Mouse (Mus musculus) cortical plate, adult 2 months (tissue): ENCODE results near the gene Cox6a2. TPM values are rescaled to one million over a fixed set of nuclear protein-coding genes. Genes with fewer than 3 reads are reported as not detected.
A peak's percentile ranks its signal among the peaks of the same experiment; 100 is the strongest.

Experiments used
- H3K27ac ChIP-seq: fragments of 200-500 bp; 2 replicates; pipeline ENCODE4 v1.5.1; 2012; ENCODE audit warnings: low read length, control low read depth, inconsistent platforms; ENCODE audit not compliant: insufficient read depth
- H3K4me1 ChIP-seq: fragments of 200-500 bp; 2 replicates; pipeline ENCODE4 v1.6.1; 2011; ENCODE audit warnings: low read length; ENCODE audit not compliant: control insufficient read depth, insufficient read depth
- H3K4me3 ChIP-seq: fragments of 200-500 bp; 2 replicates; pipeline ENCODE4 v1.5.1; 2011; ENCODE audit warnings: mild to moderate bottlenecking, low read length, control low read depth; ENCODE audit not compliant: insufficient read depth
- CTCF ChIP-seq: fragments of 200-500 bp; IDR thresholded peaks from 2 replicates; pipeline ENCODE4 v1.5.1; 2011; ENCODE audit warnings: mild to moderate bottlenecking, control low read depth, low read length; ENCODE audit not compliant: insufficient read depth; ENCODE audit errors: extremely low read depth
- POLR2A ChIP-seq: fragments of 200-500 bp; IDR thresholded peaks from 2 replicates; pipeline ENCODE4 v1.6.1; 2011; ENCODE audit warnings: mild to moderate bottlenecking, low read length, control low read depth; ENCODE audit not compliant: insufficient read depth; ENCODE audit errors: extremely low read depth
- polyA plus RNA-seq: library from polyadenylated mRNA; depleted of rRNA; stranded (reverse); fragments of >200 nt; gene quantifications from 2 replicates; pipeline ENCODE4 v1.2.3, GENCODE M21; 2012

Gene Cox6a2
- polyA plus RNA-seq, 1 experiment, result 36.4 TPM

DNA sequence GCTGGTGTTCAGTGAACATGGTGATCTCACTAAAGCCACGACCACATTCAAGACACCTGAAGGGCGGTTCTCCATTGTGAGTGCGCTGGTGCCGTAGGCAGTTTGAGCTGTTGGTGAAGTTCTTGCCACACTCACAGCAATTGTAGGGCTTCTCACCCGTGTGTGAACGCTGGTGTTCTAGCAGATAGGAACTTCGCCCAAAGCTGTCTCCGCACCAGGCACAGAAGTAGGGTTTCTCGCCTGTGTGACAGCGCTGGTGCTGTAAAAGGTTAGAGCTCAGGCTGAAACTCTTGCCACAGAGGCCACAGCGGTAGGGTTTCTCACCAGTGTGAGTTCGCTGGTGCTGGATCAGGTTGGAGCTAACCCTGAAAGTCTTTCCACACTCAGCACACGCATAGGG, 30.2 kb upstream of the Cox6a2 start:
- peaks cover 3% of the 10 kb centered on the region; the same call in 1 of the 2 replicates for H3K4me1 ChIP-seq
- no peak overlapping the region for H3K4me3 ChIP-seq
- no peak overlapping the region for H3K27ac ChIP-seq
- TF ChIP-seq CTCF (no peak), POLR2A (no peak)

DNA sequence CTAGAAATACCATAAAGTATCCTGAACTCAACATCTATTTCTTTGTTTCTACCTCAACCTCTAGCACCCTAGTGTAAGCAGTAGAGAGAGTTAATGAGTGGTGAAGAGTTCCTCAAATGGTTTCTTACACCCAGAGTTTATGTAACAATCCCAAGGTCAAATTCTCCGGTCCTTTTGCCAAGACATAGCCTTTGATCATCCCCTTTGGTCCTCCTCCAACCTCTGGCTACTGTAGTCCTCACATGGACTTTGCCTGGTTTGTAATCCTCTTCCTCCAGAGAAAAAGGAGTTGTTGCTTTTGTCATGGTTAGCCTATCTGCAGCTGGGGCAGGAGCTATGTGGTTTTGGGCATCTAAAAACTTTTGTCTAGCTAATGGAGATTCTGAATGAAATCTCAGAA, 29.3 kb upstream of the Cox6a2 start:
- Histone ChIP-seq H3K4me3 (no peak overlapping the region), H3K4me1 (peaks cover 3% of the 10 kb centered on the region; the same call in 1 of the 2 replicates), H3K27ac (no peak overlapping the region)
- no peak for TF ChIP-seq CTCF
- no peak for TF ChIP-seq POLR2A

DNA sequence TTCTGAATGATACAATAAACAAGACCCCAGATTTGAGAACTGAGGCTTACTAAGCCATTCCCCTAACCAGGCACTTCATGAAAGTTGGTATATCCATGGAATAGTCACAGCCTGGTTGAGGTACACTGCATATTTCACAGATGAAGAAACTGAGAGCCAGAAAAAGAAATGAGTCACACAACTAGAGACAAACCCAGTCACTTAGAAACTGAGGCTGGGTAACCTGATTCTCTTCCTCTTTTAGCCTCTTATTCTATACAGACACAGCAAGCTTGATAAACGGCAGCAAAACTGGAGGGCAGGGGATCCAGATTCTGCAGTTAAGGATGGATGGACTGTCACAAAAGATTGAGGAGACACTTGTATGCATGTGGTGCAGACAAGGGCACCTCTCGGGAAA, 28.6 kb upstream of the Cox6a2 start:
- Histone ChIP-seq H3K4me3 (no peak overlapping the region), H3K27ac (no peak overlapping the region), H3K4me1 (peaks cover 3% of the 10 kb centered on the region; the same call in 1 of the 2 replicates)
- TF ChIP-seq POLR2A, result no peak
- no peak for TF ChIP-seq CTCF

GRCm38 (mm10) chr7:128231741-128232140, 25.6 kb upstream of the Cox6a2 start:
- Histone ChIP-seq H3K4me3 (no peak overlapping the region), H3K4me1 (peaks cover 1% of the 10 kb centered on the region; the same call in 1 of the 2 replicates), H3K27ac (no peak overlapping the region)
- TF ChIP-seq POLR2A, result no peak

- TF ChIP-seq CTCF (no peak), POLR2A (no peak)
- Histone ChIP-seq H3K4me1 (no peaks in the 10 kb centered on the region; the same call in 1 of the 2 replicates), H3K27ac (no peak overlapping the region), H3K4me3 (no peak overlapping the region)
These were observed 14.7 kb upstream of the Cox6a2 start for GRCm38 (mm10) chr7:128220936-128221335.

DNA sequence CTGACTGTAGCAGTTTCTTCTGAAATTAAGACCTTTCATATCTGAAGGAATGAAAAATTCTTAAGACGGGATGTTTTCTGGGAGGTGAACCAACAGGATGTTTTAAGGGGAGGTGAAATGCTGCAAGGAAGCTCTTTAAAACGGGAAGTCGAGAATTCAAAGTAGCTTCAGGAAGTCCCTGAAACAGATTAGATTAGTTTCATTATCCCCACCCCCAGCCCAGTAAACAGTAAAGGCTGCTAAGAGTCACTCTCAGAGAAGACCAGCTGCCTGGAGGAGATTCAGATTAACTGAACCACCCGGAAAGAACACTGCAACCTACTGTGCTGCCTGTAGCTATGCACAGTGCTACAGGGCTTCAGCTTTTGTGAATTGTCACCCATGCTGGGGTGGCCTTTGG, 13.8 kb upstream of the Cox6a2 start:
- Histone ChIP-seq H3K4me3 (no peak overlapping the region), H3K27ac (no peak overlapping the region), H3K4me1 (no peaks in the 10 kb centered on the region; the same call in 1 of the 2 replicates)
- TF ChIP-seq CTCF (no peak), POLR2A (no peak)

DNA sequence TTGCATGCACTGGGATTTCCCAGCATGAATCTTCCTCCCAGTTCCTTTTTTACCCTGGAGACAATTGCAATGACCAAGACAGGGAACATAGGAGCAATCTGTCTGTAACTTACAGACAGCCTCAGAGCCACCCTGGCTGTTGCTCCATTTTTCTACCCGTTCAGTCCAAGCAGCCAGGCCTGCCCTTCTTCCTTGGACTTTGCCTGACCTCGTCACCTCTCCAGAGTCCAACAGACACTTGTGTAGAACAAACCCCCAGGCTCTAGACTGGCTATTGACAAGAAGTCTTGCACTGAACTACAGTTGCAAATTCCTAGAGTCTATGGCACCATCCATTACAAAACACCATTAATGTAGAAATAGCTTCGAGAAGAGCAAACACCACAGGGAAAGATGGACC, 3.6 kb upstream of the Cox6a2 start:
- H3K4me1 ChIP-seq, result no peaks in the 10 kb centered on the region
- H3K27ac ChIP-seq, result no peak overlapping the region
- no peak for TF ChIP-seq CTCF
- no peak for TF ChIP-seq POLR2A
- no peak overlapping the region for H3K4me3 ChIP-seq

DNA sequence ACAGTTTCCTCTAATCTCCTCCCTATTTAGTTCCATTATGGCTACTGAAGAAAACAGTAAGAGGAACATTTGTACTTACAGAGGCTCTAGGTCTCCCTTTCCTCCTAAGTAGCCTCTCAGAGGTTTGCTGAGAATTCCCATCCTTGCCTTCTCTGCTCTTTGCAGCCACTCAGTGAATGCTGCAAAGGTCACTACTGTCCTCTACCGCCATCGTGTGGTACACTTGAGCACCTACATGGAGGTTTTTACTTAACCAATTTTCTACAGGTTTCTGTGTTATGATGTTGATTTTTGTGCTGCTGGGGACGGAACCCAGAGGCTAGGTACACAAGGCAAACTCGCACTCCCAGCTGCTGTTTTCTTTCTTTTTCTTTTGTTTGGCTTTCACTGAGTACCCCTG, 2.0 kb upstream of the Cox6a2 start:
- TF ChIP-seq CTCF, result peak; percentile 93
- no peak for TF ChIP-seq POLR2A
- Histone ChIP-seq H3K27ac (no peak overlapping the region), H3K4me1 (no peaks in the 10 kb centered on the region), H3K4me3 (no peak overlapping the region)

- no peak overlapping the region for H3K27ac ChIP-seq
- no peak overlapping the region for H3K4me3 ChIP-seq
- no peaks in the 10 kb centered on the region for H3K4me1 ChIP-seq
- TF ChIP-seq CTCF (no peak), POLR2A (no peak)
These were observed 492 bp downstream of the Cox6a2 start for GRCm38 (mm10) chr7:128205695-128206094.

DNA sequence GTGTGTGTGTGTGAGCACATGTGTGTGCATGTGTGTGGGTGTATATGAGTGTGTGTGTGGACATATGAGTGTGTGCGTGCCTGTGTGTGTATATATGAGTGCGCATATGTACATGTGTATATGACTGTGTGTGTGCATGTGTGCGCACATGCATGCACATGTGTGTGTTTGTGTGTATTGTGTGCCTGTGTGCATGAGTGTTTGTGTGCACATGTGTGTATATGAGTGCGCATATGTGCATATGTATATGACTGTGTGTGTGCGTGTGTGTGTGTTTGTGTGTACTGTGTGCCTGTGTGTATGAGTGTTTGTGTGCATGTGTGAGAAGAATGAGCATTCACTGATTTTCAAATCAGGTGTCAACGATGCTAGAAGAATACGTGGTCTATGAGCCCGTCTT, 2.0 kb downstream of the Cox6a2 start:
- H3K4me1 ChIP-seq, result no peaks in the 10 kb centered on the region
- H3K27ac ChIP-seq, result no peak overlapping the region
- TF ChIP-seq POLR2A (no peak), CTCF (no peak)
- no peak overlapping the region for H3K4me3 ChIP-seq

- H3K4me3 ChIP-seq, result no peak overlapping the region
- H3K4me1 ChIP-seq, result no peaks in the 10 kb centered on the region
- TF ChIP-seq POLR2A (no peak), CTCF (no peak)
- no peak overlapping the region for H3K27ac ChIP-seq
These were observed 3.1 kb downstream of the Cox6a2 start for GRCm38 (mm10) chr7:128203071-128203470.

DNA sequence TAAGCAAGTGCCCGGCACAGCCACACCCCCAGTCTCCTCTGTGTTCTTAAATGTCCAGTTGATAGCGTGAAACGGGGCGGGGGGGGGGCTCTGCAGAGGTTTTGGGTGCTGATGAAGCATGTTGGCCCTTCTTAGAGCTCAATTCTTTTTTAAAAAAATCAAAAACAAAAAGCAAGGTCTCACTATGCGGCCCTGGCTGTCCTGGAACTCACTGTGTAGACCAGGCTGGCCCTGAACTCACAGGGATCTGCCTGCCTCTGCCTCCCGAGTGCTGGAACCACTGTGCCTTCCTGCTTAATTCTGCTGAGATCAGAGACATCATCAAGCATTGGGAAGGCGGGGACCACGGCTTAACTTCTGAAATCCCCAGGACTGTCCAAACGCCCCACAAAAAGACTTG, 4.6 kb downstream of the Cox6a2 start:
- Histone ChIP-seq H3K27ac (no peak overlapping the region), H3K4me3 (no peak overlapping the region), H3K4me1 (no peaks in the 10 kb centered on the region)
- no peak for TF ChIP-seq CTCF
- no peak for TF ChIP-seq POLR2A
